Mouse (Mus musculus) c-Kit-positive CD71-negative TER-119-negative erythroid progenitor cells, embryonic 14.5 days (primary cell): ENCODE data around the gene Ang6.
"Not testable (repeated sequence)": the region's sequence is repeated elsewhere in the genome, so short reads cannot be mapped to it uniquely, and the experiment has no call there.

Experiments used
- DNase-seq: peaks from one replicate; pipeline ENCODE4 v3.0.0-alpha.2; 2013; ENCODE audit warnings: low read depth

Gene Ang6

GRCm38 (mm10) chr14:44002169-44002568 is at the start of gene Ang6:
TSS of gene Ang6 (minus strand) at chr14:44002269.
- no peak for DNase-seq

GRCm38 (mm10) chr14:44046567-44046966 is 44.5 kb upstream of the Ang6 start:
- not testable (repeated sequence) for DNase-seq

GRCm38 (mm10) chr14:44031828-44032227 is 29.8 kb upstream of the Ang6 start:
- not testable (repeated sequence) for DNase-seq

GRCm38 (mm10) chr14:44009686-44010085 is 7.6 kb upstream of the Ang6 start:
- not testable (repeated sequence) for DNase-seq

- not testable (repeated sequence) for DNase-seq
Measured at GRCm38 (mm10) chr14:44008021-44008420, 6.0 kb upstream of the Ang6 start.

- no peak for DNase-seq
Measured at GRCm38 (mm10) chr14:44001600-44001999, 469 bp downstream of the Ang6 start.

- DNase-seq = not testable (repeated sequence)
Measured at GRCm38 (mm10) chr14:43998455-43999000, 3.5 kb downstream of the Ang6 start.

- DNase-seq = peak; percentile 41
Measured at GRCm38 (mm10) chr14:43987404-43987803, 14.7 kb downstream of the Ang6 start.

GRCm38 (mm10) chr14:43986147-43986546 is 15.9 kb downstream of the Ang6 start:
- DNase-seq = no peak

- no peak for DNase-seq
Measured at GRCm38 (mm10) chr14:43983897-43984296, 18.2 kb downstream of the Ang6 start.

GRCm38 (mm10) chr14:43983454-43983853 is 18.6 kb downstream of the Ang6 start:
- DNase-seq = no peak

- not testable (repeated sequence) for DNase-seq
Measured at GRCm38 (mm10) chr14:43956769-43957168, 45.3 kb downstream of the Ang6 start, which contains the start of gene Ang5. TSS of gene Ang5 (plus strand) at chr14:43957069.

- DNase-seq = not testable (repeated sequence)
Measured at GRCm38 (mm10) chr14:43955074-43955473, 47.0 kb downstream of the Ang6 start.

GRCm38 (mm10) chr14:43953382-43953781 is 48.7 kb downstream of the Ang6 start:
- not testable (repeated sequence) for DNase-seq
